In genomic region chr5:142439911-142440432, GRCm38 (mm10) we compare ENCODE assay signal across 8 mouse cellular contexts. TPM values are rescaled to one million over a fixed set of nuclear protein-coding genes. Genes with fewer than 3 reads are reported as not detected.
A peak's percentile ranks its signal among the peaks of the same experiment; 100 is the strongest.
DNase-seq lines count a peak whose midpoint lies in the region; ATAC-seq and TF ChIP-seq lines count a peak whose summit lies in the region.

No protein-coding gene starts in this region.

- DNase-seq in heart, postnatal 0 days (ENCODE audit: low spot score) = no peak
- no peak for DNase-seq in heart, adult 9 months (ENCODE audit: low spot score in 2 of 2)
- no peak for DNase-seq in G1E (ENCODE audit: low spot score)
- DNase-seq in forebrain, embryonic 10.5 days (ENCODE audit: extremely low spot score, low spot score) = peak; percentile 40
- DNase-seq in liver = peak; percentile 63
- DNase-seq in spleen, postnatal 10 days (ENCODE audit: low spot score in 2 of 2) = peak; percentile 47 to 52
- DNase-seq in adrenal gland, postnatal 14 days = no peak

- peaks cover 28% of the 10 kb centered on the region for H3K4me1 ChIP-seq in heart, postnatal 0 days (ENCODE audit: control insufficient read depth, insufficient read depth)
- H3K4me1 ChIP-seq in G1E (ENCODE audit: insufficient read depth, low read depth, low read length) = peaks cover 58% of the 10 kb centered on the region
- H3K4me1 ChIP-seq in forebrain, embryonic 10.5 days = peaks cover 65% of the 10 kb centered on the region

- TF ChIP-seq EP300 in heart, postnatal 0 days (IDR thresholded peaks at IDR 0.05; ENCODE audit: low read depth) = no peak

- no peaks in the 10 kb centered on the region for H3K27me3 ChIP-seq in heart, postnatal 0 days (ENCODE audit: control insufficient read depth, insufficient read depth, low read length)
- H3K27me3 ChIP-seq in G1E (ENCODE audit: insufficient read depth, low read length) = no peaks in the 10 kb centered on the region
- H3K27me3 ChIP-seq in forebrain, embryonic 10.5 days (ENCODE audit: poor library complexity, severe bottlenecking) = peaks cover 23% of the 10 kb centered on the region

- 6% methylated on average over 12 of the region's 12 CpGs for WGBS in heart, postnatal 0 days
- under 1% methylated on average over 12 of the region's 12 CpGs for WGBS in forebrain, embryonic 10.5 days

- H3K9ac ChIP-seq in heart, postnatal 0 days (replicated peaks; ENCODE audit: low read depth, low read length) = peak overlapping the region; percentile 47

- peak overlapping the region; percentile 69 for H3K4me2 ChIP-seq in heart, postnatal 0 days (ENCODE audit: low read depth, low read length)

- peak; percentile 49 for ATAC-seq in heart, postnatal 0 days (ENCODE audit: insufficient read depth, low read depth)
- ATAC-seq in G1E (ENCODE audit: extremely low read depth, insufficient number of reproducible peaks, low FRiP score, poor library complexity, severe bottlenecking) = peak; percentile 15; the same call in 1 of the 2 replicates
- ATAC-seq in inflammation-experienced regulatory T-cells, adult 6 months = no peak

- H3K4me3 ChIP-seq in heart, postnatal 0 days (ENCODE audit: low read depth, low read length) = peak overlapping the region; percentile 43
- peak overlapping the region; percentile 69; the same call in 1 of the 2 replicates for H3K4me3 ChIP-seq in G1E (ENCODE audit: low read depth, low read length)
- peak overlapping the region; percentile 52 for H3K4me3 ChIP-seq in forebrain, embryonic 10.5 days

- H3K9me3 ChIP-seq in heart, postnatal 0 days (replicated peaks; ENCODE audit: control insufficient read depth, low read length) = no peaks in the 10 kb centered on the region
- H3K9me3 ChIP-seq in G1E (replicated peaks) = no peaks in the 10 kb centered on the region
- H3K9me3 ChIP-seq in forebrain, embryonic 10.5 days = no peaks in the 10 kb centered on the region

- TF ChIP-seq CTCF in heart, postnatal 0 days (IDR thresholded peaks at IDR 0.05; ENCODE audit: low read depth) = no peak
- no peak for TF ChIP-seq CTCF in G1E (IDR thresholded peaks at IDR 0.05; ENCODE audit: low read depth, low read length)

- H3K27ac ChIP-seq in heart, postnatal 0 days (ENCODE audit: low read depth) = peak overlapping the region; percentile 91
- H3K27ac ChIP-seq in forebrain, embryonic 10.5 days = peak overlapping the region; percentile 86

- peaks cover 27% of the 10 kb centered on the region for H3K36me3 ChIP-seq in heart, postnatal 0 days (replicated peaks; ENCODE audit: control insufficient read depth, insufficient read depth, low read length)
- H3K36me3 ChIP-seq in G1E (replicated peaks) = peaks cover 81% of the 10 kb centered on the region
- peaks cover 42% of the 10 kb centered on the region for H3K36me3 ChIP-seq in forebrain, embryonic 10.5 days (replicated peaks)

RNA-seq across cellular contexts. Expression of gene Ap5z1, which starts 23.8 kb away (rescaled TPM):
- 8.2 and 14.1 TPM in 2 replicates for total RNA-seq in heart, postnatal 0 days (2014; rRNA removed; ENCODE audit: low replicate concordance)
- 3.9 and 5.7 TPM in 2 replicates for polyA plus RNA-seq in heart, postnatal 0 days (2015; fragmentation: Nextera tagmentation; extraction: Ambion mirVana)
- 14.1 and 14.6 TPM in 2 replicates for total RNA-seq in G1E (2014; fragmentation: Nextera tagmentation)
- total RNA-seq in G1E (2017) = 11.5 and 14.0 TPM in 2 replicates
- polyA plus RNA-seq in G1E (2012) = 32.0 and 37.7 TPM in 2 replicates
- 10.6 and 12.5 TPM in 2 replicates for polyA plus RNA-seq in forebrain, embryonic 10.5 days (2016; fragmentation: Nextera tagmentation; extraction: Ambion mirVana)
- 10 to 100 TPM; 16.8 to 19.4 (median 19.1) TPM for polyA plus RNA-seq in inflammation-experienced regulatory T-cells, adult 6 months (2017; shearing (Covaris generic))
- 12.5 and 15.7 TPM in 2 replicates for total RNA-seq in adrenal gland, postnatal 14 days (2021)

RNA-seq across cellular contexts. Expression of gene Foxk1, which starts 38.7 kb away (rescaled TPM):
- 9.5 and 9.7 TPM in 2 replicates for total RNA-seq in heart, postnatal 0 days (2014; rRNA removed; ENCODE audit: low replicate concordance)
- 1.8 and 3.5 TPM in 2 replicates for polyA plus RNA-seq in heart, postnatal 0 days (2015; fragmentation: Nextera tagmentation; extraction: Ambion mirVana)
- 26.9 and 29.5 TPM in 2 replicates for total RNA-seq in G1E (2014; fragmentation: Nextera tagmentation)
- 4.9 and 5.5 TPM in 2 replicates for total RNA-seq in G1E (2017)
- 39.3 and 42.7 TPM in 2 replicates for polyA plus RNA-seq in G1E (2012)
- 4.3 and 5.2 TPM in 2 replicates for polyA plus RNA-seq in forebrain, embryonic 10.5 days (2016; fragmentation: Nextera tagmentation; extraction: Ambion mirVana)
- polyA plus RNA-seq in inflammation-experienced regulatory T-cells, adult 6 months (2017; shearing (Covaris generic)) = 10 to 100 TPM in 1 of 3 experiments, 1 to 10 TPM in 2; 6.3 to 10.1 (median 8.5) TPM
- 20.2 and 26.4 TPM in 2 replicates for total RNA-seq in adrenal gland, postnatal 14 days (2021)

Comparison
In these comparisons a context has a peak if more than half of its experiments do, and no peak if none do; other contexts are left out.
1. DNase-seq: peak in forebrain, embryonic 10.5 days (single experiment), liver (single experiment) and spleen, postnatal 10 days (2 of 2); none in heart, postnatal 0 days (single experiment), heart, adult 9 months (0 of 2), G1E (single experiment) and adrenal gland, postnatal 14 days (single experiment).
2. Peak in every context shown above with its lines, with median percentiles within 50 percentile points of each other: H3K4me3 ChIP-seq.